Mouse (Mus musculus): Measurements from ENCODE around the gene Tbc1d8. TPM values are rescaled to one million over a fixed set of nuclear protein-coding genes. Genes with fewer than 3 reads are reported as not detected.

The Tbc1d8 gene
- total and polyA plus RNA-seq, 2 experiments = 7.0 to 13.9 TPM

GRCm38 (mm10) chr1:39379021-39379420, 99.5 kb downstream of the Tbc1d8 start:
- no peak for DNase-seq (ENCODE audit: extremely low read depth, low read depth, low spot score)
- peaks cover 46% of the 10 kb centered on the region for H3K36me3 ChIP-seq (ENCODE audit: control insufficient read depth, insufficient read depth, low read length)
- WGBS = 70% methylated on average over 5 of the region's 5 CpGs

GRCm38 (mm10) chr1:39378540-39378939, 100.0 kb downstream of the Tbc1d8 start:
- 88% methylated on average over 1 of the region's 1 CpGs for WGBS
- TF ChIP-seq POLR2A (IDR thresholded peaks at IDR 0.05; ENCODE audit: extremely low read depth, insufficient read depth, low read length) = no peak
- TF ChIP-seq CTCF (IDR thresholded peaks at IDR 0.05; ENCODE audit: low read depth, low read length) = no peak
- H3K27ac ChIP-seq (replicated peaks; ENCODE audit: insufficient read depth, low read depth, low read length) = no peak overlapping the region
- H3K9ac ChIP-seq (ENCODE audit: low read depth, low read length) = no peak overlapping the region
- no peaks in the 10 kb centered on the region for H3K27me3 ChIP-seq (ENCODE audit: control insufficient read depth, insufficient read depth, low read length)
- H3K36me3 ChIP-seq (ENCODE audit: control insufficient read depth, insufficient read depth, low read length) = peaks cover 50% of the 10 kb centered on the region
- no peaks in the 10 kb centered on the region for H3K79me2 ChIP-seq (ENCODE audit: control insufficient read depth, insufficient read depth, low read length)
- no peaks in the 10 kb centered on the region for H3K4me1 ChIP-seq (ENCODE audit: control insufficient read depth, insufficient read depth, low read length)
- no peak for DNase-seq (ENCODE audit: extremely low read depth, low read depth, low spot score)
- no peak overlapping the region for H3K4me3 ChIP-seq (ENCODE audit: insufficient read depth, low read depth, low read length)

More at GRCm38 (mm10) chr1:39379021-39379420, 99.5 kb downstream of the Tbc1d8 start:
- Histone ChIP-seq H3K27ac (replicated peaks; ENCODE audit: insufficient read depth, low read depth, low read length) (no peak overlapping the region), H3K27me3 (ENCODE audit: control insufficient read depth, insufficient read depth, low read length) (no peaks in the 10 kb centered on the region), H3K4me1 (ENCODE audit: control insufficient read depth, insufficient read depth, low read length) (no peaks in the 10 kb centered on the region), H3K4me3 (ENCODE audit: insufficient read depth, low read depth, low read length) (no peak overlapping the region), H3K9ac (ENCODE audit: low read depth, low read length) (no peak overlapping the region), H3K79me2 (ENCODE audit: control insufficient read depth, insufficient read depth, low read length) (no peaks in the 10 kb centered on the region)
- TF ChIP-seq CTCF (IDR thresholded peaks at IDR 0.05; ENCODE audit: low read depth, low read length) (no peak), POLR2A (IDR thresholded peaks at IDR 0.05; ENCODE audit: extremely low read depth, insufficient read depth, low read length) (no peak)

GRCm38 (mm10) chr1:39376726-39377240, 101.8 kb downstream of the Tbc1d8 start:
- TF ChIP-seq POLR2A (IDR thresholded peaks at IDR 0.05; ENCODE audit: extremely low read depth, insufficient read depth, low read length) (no peak), CTCF (IDR thresholded peaks at IDR 0.05; ENCODE audit: low read depth, low read length) (no peak)
- Histone ChIP-seq H3K4me3 (ENCODE audit: insufficient read depth, low read depth, low read length) (no peak overlapping the region), H3K4me1 (ENCODE audit: control insufficient read depth, insufficient read depth, low read length) (no peaks in the 10 kb centered on the region), H3K79me2 (ENCODE audit: control insufficient read depth, insufficient read depth, low read length) (no peaks in the 10 kb centered on the region), H3K27me3 (ENCODE audit: control insufficient read depth, insufficient read depth, low read length) (no peaks in the 10 kb centered on the region), H3K9ac (ENCODE audit: low read depth, low read length) (no peak overlapping the region), H3K36me3 (ENCODE audit: control insufficient read depth, insufficient read depth, low read length) (peaks cover 63% of the 10 kb centered on the region), H3K27ac (replicated peaks; ENCODE audit: insufficient read depth, low read depth, low read length) (no peak overlapping the region)
- DNase-seq (ENCODE audit: extremely low read depth, low read depth, low spot score) = no peak
- WGBS = 96% methylated on average over 9 of the region's 9 CpGs

GRCm38 (mm10) chr1:39376121-39376520, 102.4 kb downstream of the Tbc1d8 start:
- no peaks in the 10 kb centered on the region for H3K27me3 ChIP-seq (ENCODE audit: control insufficient read depth, insufficient read depth, low read length)
- no peak for TF ChIP-seq POLR2A (IDR thresholded peaks at IDR 0.05; ENCODE audit: extremely low read depth, insufficient read depth, low read length)
- TF ChIP-seq CTCF (IDR thresholded peaks at IDR 0.05; ENCODE audit: low read depth, low read length) = no peak
- no peak for DNase-seq (ENCODE audit: extremely low read depth, low read depth, low spot score)
- 82% methylated on average over 7 of the region's 7 CpGs for WGBS
- no peak overlapping the region for H3K9ac ChIP-seq (ENCODE audit: low read depth, low read length)
- no peaks in the 10 kb centered on the region for H3K4me1 ChIP-seq (ENCODE audit: control insufficient read depth, insufficient read depth, low read length)
- no peak overlapping the region for H3K4me3 ChIP-seq (ENCODE audit: insufficient read depth, low read depth, low read length)
- no peaks in the 10 kb centered on the region for H3K79me2 ChIP-seq (ENCODE audit: control insufficient read depth, insufficient read depth, low read length)
- peaks cover 69% of the 10 kb centered on the region for H3K36me3 ChIP-seq (ENCODE audit: control insufficient read depth, insufficient read depth, low read length)
- H3K27ac ChIP-seq (replicated peaks; ENCODE audit: insufficient read depth, low read depth, low read length) = no peak overlapping the region

GRCm38 (mm10) chr1:39374231-39374809, 104.2 kb downstream of the Tbc1d8 start:
- no peak for DNase-seq (ENCODE audit: extremely low read depth, low read depth, low spot score)
- WGBS = 90% methylated on average over 5 of the region's 5 CpGs
- 0 out of 2 replicates have a peak, but pooled peaks cover under 1% of the 10 kb centered on the region for H3K79me2 ChIP-seq (ENCODE audit: control insufficient read depth, insufficient read depth, low read length)
- H3K9ac ChIP-seq (ENCODE audit: low read depth, low read length) = no peak overlapping the region
- no peak overlapping the region for H3K27ac ChIP-seq (replicated peaks; ENCODE audit: insufficient read depth, low read depth, low read length)
- peaks cover 82% of the 10 kb centered on the region for H3K36me3 ChIP-seq (ENCODE audit: control insufficient read depth, insufficient read depth, low read length)
- peaks cover 3% of the 10 kb centered on the region for H3K4me1 ChIP-seq (ENCODE audit: control insufficient read depth, insufficient read depth, low read length)
- no peak overlapping the region for H3K4me3 ChIP-seq (ENCODE audit: insufficient read depth, low read depth, low read length)
- TF ChIP-seq POLR2A (IDR thresholded peaks at IDR 0.05; ENCODE audit: extremely low read depth, insufficient read depth, low read length) (no peak), CTCF (IDR thresholded peaks at IDR 0.05; ENCODE audit: low read depth, low read length) (no peak)
- H3K27me3 ChIP-seq (ENCODE audit: control insufficient read depth, insufficient read depth, low read length) = no peaks in the 10 kb centered on the region

- H3K36me3 ChIP-seq (ENCODE audit: control insufficient read depth, insufficient read depth, low read length) = peaks cover 79% of the 10 kb centered on the region
These were observed 105.2 kb downstream of the Tbc1d8 start for GRCm38 (mm10) chr1:39373378-39373777.

More at GRCm38 (mm10) chr1:39373378-39373777, 105.2 kb downstream of the Tbc1d8 start:
- H3K27me3 ChIP-seq (ENCODE audit: control insufficient read depth, insufficient read depth, low read length) = no peaks in the 10 kb centered on the region
- no peak for TF ChIP-seq POLR2A (IDR thresholded peaks at IDR 0.05; ENCODE audit: extremely low read depth, insufficient read depth, low read length)
- no peak for TF ChIP-seq CTCF (IDR thresholded peaks at IDR 0.05; ENCODE audit: low read depth, low read length)
- peaks cover 9% of the 10 kb centered on the region; the same call in 1 of the 2 replicates for H3K79me2 ChIP-seq (ENCODE audit: control insufficient read depth, insufficient read depth, low read length)
- no peak overlapping the region for H3K27ac ChIP-seq (replicated peaks; ENCODE audit: insufficient read depth, low read depth, low read length)
- no peak for DNase-seq (ENCODE audit: extremely low read depth, low read depth, low spot score)
- H3K4me1 ChIP-seq (ENCODE audit: control insufficient read depth, insufficient read depth, low read length) = peaks cover 7% of the 10 kb centered on the region
- no peak overlapping the region for H3K9ac ChIP-seq (ENCODE audit: low read depth, low read length)
- 91% methylated on average over 4 of the region's 4 CpGs for WGBS
- H3K4me3 ChIP-seq (ENCODE audit: insufficient read depth, low read depth, low read length) = no peak overlapping the region

Measured in liver, adult 2 months (tissue).